Mouse (Mus musculus) small intestine, adult 10 weeks (tissue): Measurements from ENCODE around the gene Kpna1. TPM values are rescaled to one million over a fixed set of nuclear protein-coding genes. Genes with fewer than 3 reads are reported as not detected.

Experiments
- polyA plus RNA-seq: library from polyadenylated mRNA; stranded (reverse); fragments of 350-450 nt; fragmentation: Illumina TruSeq; extraction: RNeasy Lipid Tissue Mini Kit (QIAGEN cat#74804); gene quantifications from one replicate; pipeline ENCODE4 v1.2.3, GENCODE M21; 2014; ENCODE audit warnings: low replicate concordance

Gene Kpna1
- 86.5 TPM for polyA plus RNA-seq

DNA sequence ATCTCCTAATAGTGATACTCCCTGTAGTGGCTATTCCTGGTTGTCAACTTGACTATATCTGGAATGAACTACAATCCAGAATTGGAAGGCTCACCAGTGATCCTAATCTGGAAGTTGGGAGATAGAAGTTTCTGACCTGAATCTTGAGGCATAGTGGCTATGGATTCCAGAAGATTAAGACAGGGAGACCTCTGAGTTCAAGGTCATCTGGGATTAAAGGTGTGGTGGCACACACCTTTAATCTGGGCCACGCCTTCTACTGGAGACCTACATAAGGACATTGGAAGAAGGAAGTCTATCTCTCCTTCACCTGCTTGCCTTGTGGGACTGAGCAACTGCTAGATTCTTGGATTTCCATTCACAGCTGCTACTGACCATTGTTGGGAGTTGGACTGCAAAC is at the start of gene Kpna1:
Gene Kpna1, plus strand, starts transcription at position 301 of the 400 bp plus-strand sequence.

DNA sequence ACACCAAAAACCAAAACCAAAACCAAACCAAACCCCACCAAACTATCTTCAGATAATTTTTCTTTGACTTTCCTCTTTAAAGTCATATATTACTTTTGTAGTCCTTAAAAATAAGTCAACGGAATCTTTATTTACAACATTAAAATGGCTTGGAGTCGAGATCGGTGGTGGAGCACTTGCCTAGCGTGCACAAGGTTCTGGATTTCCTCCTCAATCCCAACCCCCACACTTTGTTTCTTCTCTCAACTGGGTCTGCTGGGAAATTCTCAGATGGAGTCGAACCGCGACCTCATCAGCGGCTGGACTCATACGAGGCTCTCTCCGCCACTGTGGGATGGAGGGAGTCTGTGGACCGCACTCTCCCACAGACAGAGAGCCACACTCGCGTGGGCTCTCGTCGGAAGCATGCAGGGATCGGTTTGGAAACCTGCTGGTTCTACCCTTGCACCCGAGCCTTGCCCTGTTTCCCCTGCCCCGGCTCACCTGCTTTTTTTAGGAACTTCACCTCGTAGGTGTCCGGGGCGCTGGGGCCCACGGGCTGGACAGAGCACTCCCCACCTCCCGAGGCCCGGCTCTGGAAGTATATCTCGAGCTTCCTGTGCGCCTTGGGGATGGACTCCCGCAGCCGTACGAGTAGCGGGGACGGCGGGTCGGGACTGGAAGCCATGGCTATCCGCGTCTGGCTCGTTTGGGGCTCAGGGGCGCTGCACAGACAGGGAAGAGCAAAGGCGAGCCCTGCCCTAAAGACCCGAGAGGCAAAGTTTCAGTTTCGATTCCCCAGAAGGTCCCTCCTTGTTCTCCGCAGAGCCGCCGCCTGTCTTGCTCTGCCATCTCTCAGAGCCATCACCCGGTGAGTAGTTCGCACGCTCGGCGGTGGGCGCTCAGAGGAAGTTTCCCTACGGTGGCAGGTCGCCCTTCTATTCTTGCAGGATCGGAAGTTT is 40.1 kb upstream of the Kpna1 start, which contains the start of the genes Parp9 and Dtx3l:
Gene Parp9, plus strand, starts transcription at position 260 of the 941 bp plus-strand sequence.
Gene Dtx3l, minus strand, starts transcription at position 941 of the 941 bp plus-strand sequence.

DNA sequence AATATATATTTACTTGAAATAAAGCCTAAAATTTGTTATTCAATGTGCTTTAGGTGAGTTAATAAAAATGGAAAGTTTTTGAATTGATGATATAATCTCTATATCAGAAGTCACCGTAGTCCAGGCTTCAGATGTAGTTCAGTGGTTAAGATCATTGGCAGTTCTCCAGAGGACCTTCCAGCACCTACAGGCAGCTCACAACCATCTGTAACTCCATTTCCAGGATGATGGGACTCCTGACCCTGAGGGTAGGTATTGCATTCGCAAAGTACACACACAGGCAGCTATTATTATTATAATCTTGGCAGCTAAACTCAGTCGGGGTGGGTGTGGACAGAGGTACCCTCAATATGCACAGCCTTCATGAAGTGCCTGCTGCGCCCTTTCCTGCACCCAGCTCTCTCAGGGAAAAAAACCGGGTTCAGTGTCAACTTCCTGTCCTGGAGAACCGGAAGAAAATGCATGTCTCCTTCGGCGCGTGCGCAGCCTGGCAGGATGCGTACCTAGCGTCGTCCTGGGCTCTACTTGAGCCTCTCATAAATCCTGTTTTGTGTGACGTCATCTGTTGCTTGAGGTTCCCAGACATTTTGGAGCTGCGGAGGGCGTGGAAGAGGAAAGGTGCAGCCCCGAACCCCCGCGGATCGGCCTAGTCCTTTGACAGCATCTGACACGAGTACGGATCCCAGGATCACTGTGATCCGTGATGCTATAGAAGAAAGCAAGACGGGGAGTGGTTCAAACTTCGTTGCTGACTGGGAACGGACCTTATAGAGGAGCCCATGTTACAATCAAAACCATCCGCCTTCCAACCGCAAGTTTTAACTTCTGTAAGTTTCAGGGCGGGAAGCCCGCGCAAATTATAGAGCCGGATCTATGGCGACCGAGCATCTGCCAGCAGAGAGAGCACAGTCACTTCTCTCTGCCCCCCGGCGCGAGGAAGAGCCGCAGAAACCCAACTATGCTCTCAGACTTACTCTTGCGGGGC is 62.4 kb downstream of the Kpna1 start, which contains the start of gene Wdr5b:
Gene Wdr5b, plus strand, starts transcription at position 551 of the 985 bp plus-strand sequence.

DNA sequence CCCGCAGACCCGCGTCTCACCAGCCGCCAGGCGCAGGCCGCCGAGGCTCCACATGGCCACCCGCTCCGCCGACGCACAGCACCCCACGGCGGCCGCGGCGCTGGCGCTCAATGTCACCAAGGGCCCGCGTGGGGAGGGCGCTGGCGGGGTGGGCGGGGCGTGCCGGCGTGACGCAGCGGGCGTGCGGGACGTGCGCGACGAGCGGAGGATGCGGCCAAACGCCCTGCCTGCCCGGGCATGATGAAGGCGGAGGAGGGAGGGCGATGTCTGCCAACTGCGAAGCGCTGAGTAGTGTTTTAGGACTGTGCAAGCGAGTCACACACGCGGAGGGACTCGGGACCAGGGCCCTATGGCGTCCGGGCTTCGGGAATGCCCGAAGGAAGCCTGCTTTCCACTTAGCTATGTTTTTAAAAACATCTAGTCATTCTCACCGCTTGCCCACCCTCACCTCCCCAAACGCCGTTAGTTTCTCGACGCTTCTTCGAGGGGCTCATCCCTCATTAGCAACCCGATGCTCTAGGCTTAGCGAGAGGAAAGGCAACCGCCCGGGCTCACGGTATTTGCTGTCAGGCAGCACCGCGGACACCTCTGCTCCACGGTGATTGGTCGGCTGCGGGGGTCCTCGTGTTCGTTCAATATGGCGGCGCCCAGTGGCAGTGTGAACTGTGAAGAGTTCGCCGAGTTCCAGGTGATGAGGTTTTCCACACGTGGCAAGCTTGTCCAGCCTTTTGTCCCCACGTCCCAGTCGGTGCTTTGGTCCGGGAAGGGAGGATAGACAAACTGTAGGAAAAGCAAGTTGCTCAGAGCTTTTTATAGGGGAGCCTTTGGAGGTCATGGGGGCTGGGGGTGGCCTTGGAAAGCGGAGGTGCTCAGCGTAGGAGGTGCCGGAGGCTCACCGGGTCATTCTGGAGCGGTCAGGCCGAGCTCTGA is 93.2 kb downstream of the Kpna1 start, which contains the start of the genes Fam162a and Ccdc58:
Gene Fam162a, minus strand, starts transcription at position 145 of the 930 bp plus-strand sequence.
Gene Ccdc58, plus strand, starts transcription at position 236 of the 930 bp plus-strand sequence.

Other genes with a start within 250 kb of the Kpna1 start
- 22.5 TPM for gene Dirc2, start 209.4 kb upstream of the Kpna1 start, polyA plus RNA-seq
- gene Hspbap1, start 208.4 kb upstream of the Kpna1 start, polyA plus RNA-seq = 4.7 TPM
- gene Parp14, start 107.2 kb upstream of the Kpna1 start, polyA plus RNA-seq = 99.8 TPM
- 140 TPM for gene Parp9, start 40.3 kb upstream of the Kpna1 start, polyA plus RNA-seq
- gene Dtx3l, start 39.6 kb upstream of the Kpna1 start, polyA plus RNA-seq = 101 TPM
- gene Wdr5b, start 62.4 kb downstream of the Kpna1 start, polyA plus RNA-seq = 6.1 TPM
- gene Fam162a, start 92.8 kb downstream of the Kpna1 start, polyA plus RNA-seq = 65.7 TPM
- 234 TPM for gene Ccdc58, start 92.9 kb downstream of the Kpna1 start, polyA plus RNA-seq
- gene Csta1, start 152.5 kb downstream of the Kpna1 start, polyA plus RNA-seq = not detected
- gene Stfa2l1, start 178.1 kb downstream of the Kpna1 start, polyA plus RNA-seq = not detected
- not detected for gene Gm5483, start 205.5 kb downstream of the Kpna1 start, polyA plus RNA-seq
- gene Gm5416, start 231.7 kb downstream of the Kpna1 start, polyA plus RNA-seq = not detected
- 4.5 TPM for gene 2010005H15Rik, start 242.7 kb downstream of the Kpna1 start, polyA plus RNA-seq